Mouse (Mus musculus) hindbrain, embryonic 14.5 days (tissue): ENCODE measurements around the gene Pqbp1. TPM values are rescaled to one million over a fixed set of nuclear protein-coding genes. Genes with fewer than 3 reads are reported as not detected.
A peak's percentile ranks its signal among the peaks of the same experiment; 100 is the strongest.

Source experiments
- ATAC-seq: fragments of 200-750 bp; cut with Nextera tagmentation; 2 replicates; pipeline ENCODE4 v1.8.0; 2017; ENCODE audit warnings: moderate number of reproducible peaks, mild to moderate bottlenecking, moderate TSS enrichment, moderate library complexity; ENCODE audit not compliant: low FRiP score
- DNase-seq: peaks from one replicate; pipeline ENCODE4 v3.0.0-alpha.2; 2015; ENCODE audit warnings: low spot score
- H3K27ac ChIP-seq: fragments of 300-500 bp; sonication (generic); 2 replicates; pipeline ENCODE4 v1.5.1; 2014; ENCODE audit warnings: mild to moderate bottlenecking, moderate library complexity
- H3K27me3 ChIP-seq: fragments of 300-500 bp; sonication (generic); 2 replicates; pipeline ENCODE4 v1.6.1; 2014; ENCODE audit warnings: mild to moderate bottlenecking, low read length, mixed read lengths; ENCODE audit not compliant: control insufficient read depth, insufficient read depth
- H3K36me3 ChIP-seq: fragments of 300-500 bp; sonication (generic); replicated peaks from 2 replicates; pipeline ENCODE4 v1.6.1; 2014; ENCODE audit not compliant: control insufficient read depth, insufficient read depth
- H3K4me1 ChIP-seq: fragments of 300-500 bp; sonication (generic); replicated peaks from 2 replicates; pipeline ENCODE4 v1.6.1; 2014; ENCODE audit warnings: antibody characterized with exemption, low read length, mixed read lengths; ENCODE audit not compliant: control insufficient read depth, insufficient read depth
- H3K4me2 ChIP-seq: fragments of 300-500 bp; sonication (generic); replicated peaks from 2 replicates; pipeline ENCODE4 v1.6.1; 2014; ENCODE audit warnings: mild to moderate bottlenecking, moderate library complexity
- H3K4me3 ChIP-seq: fragments of 300-500 bp; sonication (generic); replicated peaks from 2 replicates; pipeline ENCODE4 v1.5.1; 2014; ENCODE audit warnings: mild to moderate bottlenecking, low read length
- H3K9ac ChIP-seq: fragments of 300-500 bp; sonication (generic); 2 replicates; pipeline ENCODE4 v1.6.1; 2014
- H3K9me3 ChIP-seq: fragments of 300-500 bp; sonication (generic); 2 replicates; pipeline ENCODE4 v1.6.1; 2016; ENCODE audit warnings: low read length; ENCODE audit not compliant: control insufficient read depth
- WGBS: fragments of 180-500 bp; shearing (Covaris S2); extraction: QIAGEN DNeasy Blood & Tissue Kit; methylation state at CpG from one replicate; pipeline ENCODE4 v1.1.7; 2014; 5-methylcytosine and 5-hydroxymethylcytosine counted together
- polyA plus RNA-seq: library from polyadenylated mRNA; unstranded; fragments of >200 nt; fragmentation: Nextera tagmentation; extraction: Ambion mirVana; gene quantifications from 2 replicates; pipeline ENCODE4 v1.2.1, GENCODE M21; 2014

Gene Pqbp1
- polyA plus RNA-seq, 1 experiment from 2014 or later = 180 TPM

- H3K27ac ChIP-seq = peak overlapping the region; percentile 73
These were observed 858 bp downstream of the Pqbp1 start for GRCm38 (mm10) chrX:7898211-7898610.

GRCm38 (mm10) chrX:7883841-7884567, 15.1 kb downstream of the Pqbp1 start, which contains the start of gene Slc35a2:
TSS of gene Slc35a2 (plus strand) at chrX:7884028.
- DNase-seq = peak; percentile 58
- H3K4me1 ChIP-seq = peaks cover 11% of the 10 kb centered on the region; the same call in 1 of the 2 replicates
- H3K9me3 ChIP-seq = no peaks in the 10 kb centered on the region
- peak within 1 kb of the TSS; percentile 55 for H3K4me3 ChIP-seq
- H3K4me2 ChIP-seq = peak within 1 kb of the TSS; percentile 60
- peak within 1 kb of the TSS; percentile 91 for H3K27ac ChIP-seq
- H3K27me3 ChIP-seq = no peaks in the 10 kb centered on the region
- H3K9ac ChIP-seq = peak within 1 kb of the TSS; percentile 60
- ATAC-seq = peak; percentile 88
- no peaks in the 10 kb centered on the region for H3K36me3 ChIP-seq
- 27% methylated on average over 49 of the region's 49 CpGs for WGBS

More at GRCm38 (mm10) chrX:7898211-7898610, 858 bp downstream of the Pqbp1 start:
- H3K4me1 ChIP-seq = 0 out of 2 replicates have a peak, but pooled peaks cover 6% of the 10 kb centered on the region
- peak overlapping the region; percentile 64 for H3K9ac ChIP-seq
- no peak for DNase-seq
- H3K36me3 ChIP-seq = peaks cover 17% of the 10 kb centered on the region
- peak overlapping the region; percentile 55 for H3K4me3 ChIP-seq
- H3K4me2 ChIP-seq = peak overlapping the region; percentile 58
- no peaks in the 10 kb centered on the region for H3K27me3 ChIP-seq
- 34% methylated on average over 13 of the region's 13 CpGs for WGBS
- no peaks in the 10 kb centered on the region for H3K9me3 ChIP-seq
- ATAC-seq = no peak

- ATAC-seq (peak; percentile 51), DNase-seq (peak; percentile 71)
- H3K27me3 ChIP-seq = no peaks in the 10 kb centered on the region
- peak overlapping the region; percentile 14; the same call in 1 of the 2 replicates for H3K27ac ChIP-seq
- H3K4me1 ChIP-seq = peaks cover 13% of the 10 kb centered on the region; the same call in 1 of the 2 replicates
- 16% methylated on average over 11 of the region's 11 CpGs for WGBS
- no peaks in the 10 kb centered on the region for H3K9me3 ChIP-seq
- peak overlapping the region; percentile 51 for H3K4me3 ChIP-seq
- peak overlapping the region; percentile 28 for H3K9ac ChIP-seq
- H3K36me3 ChIP-seq = no peaks in the 10 kb centered on the region
- peak overlapping the region; percentile 86 for H3K4me2 ChIP-seq
These were observed 19.2 kb downstream of the Pqbp1 start for GRCm38 (mm10) chrX:7879819-7880218.

- WGBS = 23% methylated on average over 21 of the region's 21 CpGs
- no peak for DNase-seq
- peaks cover 11% of the 10 kb centered on the region; the same call in 1 of the 2 replicates for H3K4me1 ChIP-seq
- peak overlapping the region; percentile 58 for H3K9ac ChIP-seq
- H3K9me3 ChIP-seq = no peaks in the 10 kb centered on the region
- no peak overlapping the region for H3K27ac ChIP-seq
- no peaks in the 10 kb centered on the region for H3K27me3 ChIP-seq
- peak overlapping the region; percentile 86 for H3K4me2 ChIP-seq
- peak; percentile 60; the same call in 1 of the 2 replicates for ATAC-seq
- H3K4me3 ChIP-seq = peak overlapping the region; percentile 51
- H3K36me3 ChIP-seq = peaks cover 11% of the 10 kb centered on the region
These were observed 20.6 kb downstream of the Pqbp1 start for GRCm38 (mm10) chrX:7878495-7878894.

GRCm38 (mm10) chrX:7878007-7878419, 21.1 kb downstream of the Pqbp1 start, which contains the start of gene Pim2:
TSS of gene Pim2 (plus strand) at chrX:7878262.
- H3K9me3 ChIP-seq = no peaks in the 10 kb centered on the region
- no peaks in the 10 kb centered on the region for H3K27me3 ChIP-seq
- peak within 1 kb of the TSS; percentile 51 for H3K4me3 ChIP-seq
- peak; percentile 91 for ATAC-seq
- H3K27ac ChIP-seq = peak within 1 kb of the TSS; percentile 51
- H3K36me3 ChIP-seq = peaks cover 15% of the 10 kb centered on the region
- H3K4me1 ChIP-seq = peaks cover 11% of the 10 kb centered on the region; the same call in 1 of the 2 replicates
- DNase-seq = peak; percentile 76
- 11% methylated on average over 37 of the region's 38 CpGs for WGBS
- peak within 1 kb of the TSS; percentile 58 for H3K9ac ChIP-seq
- H3K4me2 ChIP-seq = peak within 1 kb of the TSS; percentile 86

- Histone ChIP-seq H3K9me3 (no peaks in the 10 kb centered on the region), H3K9ac (no peak overlapping the region), H3K27me3 (no peaks in the 10 kb centered on the region), H3K4me2 (no peak overlapping the region), H3K27ac (no peak overlapping the region), H3K4me3 (no peak overlapping the region), H3K36me3 (peaks cover 40% of the 10 kb centered on the region), H3K4me1 (no peaks in the 10 kb centered on the region)
- DNase-seq = no peak
- ATAC-seq = no peak
- WGBS = 36% methylated on average over 3 of the region's 3 CpGs
These were observed 29.2 kb downstream of the Pqbp1 start for GRCm38 (mm10) chrX:7869826-7870225.

- Histone ChIP-seq H3K4me1 (no peaks in the 10 kb centered on the region), H3K27ac (no peak overlapping the region), H3K36me3 (peaks cover 29% of the 10 kb centered on the region), H3K27me3 (no peaks in the 10 kb centered on the region), H3K9me3 (no peaks in the 10 kb centered on the region), H3K4me3 (no peak overlapping the region), H3K4me2 (no peak overlapping the region), H3K9ac (no peak overlapping the region)
- DNase-seq (no peak), ATAC-seq (no peak)
- WGBS = 46% methylated on average over 2 of the region's 2 CpGs
These were observed 30.6 kb downstream of the Pqbp1 start for GRCm38 (mm10) chrX:7868506-7868905.

GRCm38 (mm10) chrX:7867141-7867540, 31.9 kb downstream of the Pqbp1 start:
- no peak overlapping the region for H3K4me2 ChIP-seq
- no peak overlapping the region for H3K9ac ChIP-seq
- H3K4me1 ChIP-seq = no peaks in the 10 kb centered on the region
- DNase-seq = no peak
- H3K4me3 ChIP-seq = no peak overlapping the region
- H3K27me3 ChIP-seq = no peaks in the 10 kb centered on the region
- no peak for ATAC-seq
- peaks cover 15% of the 10 kb centered on the region for H3K36me3 ChIP-seq
- H3K27ac ChIP-seq = no peak overlapping the region
- WGBS = 96% methylated on average over 1 of the region's 1 CpGs
- H3K9me3 ChIP-seq = no peaks in the 10 kb centered on the region

- H3K4me3 ChIP-seq = no peak overlapping the region
- H3K36me3 ChIP-seq = peaks cover 13% of the 10 kb centered on the region; the same call in 1 of the 2 replicates
- H3K27me3 ChIP-seq = no peaks in the 10 kb centered on the region
- H3K27ac ChIP-seq = no peak overlapping the region
- H3K4me2 ChIP-seq = no peak overlapping the region
- no peaks in the 10 kb centered on the region for H3K9me3 ChIP-seq
- H3K9ac ChIP-seq = no peak overlapping the region
- 75% methylated on average over 2 of the region's 2 CpGs for WGBS
- ATAC-seq = no peak
- DNase-seq = no peak
- H3K4me1 ChIP-seq = no peaks in the 10 kb centered on the region
These were observed 33.3 kb downstream of the Pqbp1 start for GRCm38 (mm10) chrX:7865786-7866185.
